Mouse (Mus musculus): ENCODE results near the gene Alg2. TPM values are rescaled to one million over a fixed set of nuclear protein-coding genes. Genes with fewer than 3 reads are reported as not detected.

Alg2 gene
- polyA plus RNA-seq, 1 experiment from 2014 or later, result 205 TPM

DNA sequence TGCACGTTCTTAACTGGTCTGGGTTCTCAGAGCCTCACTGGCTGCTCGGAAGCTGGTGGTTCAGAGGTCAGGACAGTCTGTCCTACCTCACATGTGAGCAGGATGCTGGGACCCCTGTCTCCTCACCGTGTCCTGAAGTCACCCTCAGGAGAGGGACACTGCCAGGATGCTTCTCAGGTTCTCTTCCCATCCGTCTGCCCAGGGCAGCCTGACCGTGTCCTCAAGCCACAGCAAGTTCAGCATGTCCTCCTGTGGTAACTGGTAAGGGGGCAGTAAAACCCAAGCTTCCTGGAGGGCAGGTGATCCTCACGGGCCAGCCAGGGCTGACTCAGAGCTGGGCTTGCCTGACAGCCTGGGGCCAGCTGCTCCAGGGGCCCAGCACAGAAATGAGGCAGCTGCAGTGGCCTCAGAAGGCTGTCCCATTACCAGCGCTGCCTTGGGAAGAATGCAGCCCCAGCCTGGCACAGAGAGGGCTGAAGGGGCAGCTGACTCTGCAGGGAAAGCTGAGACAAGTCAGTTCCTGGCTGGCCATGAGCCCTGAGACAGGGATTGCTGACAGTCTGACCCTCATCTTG, 23.8 kb upstream of the Alg2 start:
- H3K27me3 ChIP-seq (replicated peaks; ENCODE audit: control insufficient read depth, insufficient read depth, low read length), result no peaks in the 10 kb centered on the region
- H3K9me3 ChIP-seq (replicated peaks; ENCODE audit: control insufficient read depth, low read length), result no peaks in the 10 kb centered on the region
- DNase-seq (ENCODE audit: low spot score) (no peak), ATAC-seq (no peak)
- no peak overlapping the region for H3K27ac ChIP-seq (ENCODE audit: low read depth, low read length)
- no peak overlapping the region for H3K4me3 ChIP-seq (ENCODE audit: low read depth, low read length)
- WGBS, result 70% methylated on average over 7 of the region's 7 CpGs
- H3K4me1 ChIP-seq (ENCODE audit: control insufficient read depth, insufficient read depth, low read length), result no peaks in the 10 kb centered on the region
- H3K9ac ChIP-seq (ENCODE audit: low read length), result no peak overlapping the region
- no peak overlapping the region for H3K4me2 ChIP-seq (ENCODE audit: low read length)
- H3K36me3 ChIP-seq (ENCODE audit: control insufficient read depth, insufficient read depth, low read length), result no peaks in the 10 kb centered on the region

DNA sequence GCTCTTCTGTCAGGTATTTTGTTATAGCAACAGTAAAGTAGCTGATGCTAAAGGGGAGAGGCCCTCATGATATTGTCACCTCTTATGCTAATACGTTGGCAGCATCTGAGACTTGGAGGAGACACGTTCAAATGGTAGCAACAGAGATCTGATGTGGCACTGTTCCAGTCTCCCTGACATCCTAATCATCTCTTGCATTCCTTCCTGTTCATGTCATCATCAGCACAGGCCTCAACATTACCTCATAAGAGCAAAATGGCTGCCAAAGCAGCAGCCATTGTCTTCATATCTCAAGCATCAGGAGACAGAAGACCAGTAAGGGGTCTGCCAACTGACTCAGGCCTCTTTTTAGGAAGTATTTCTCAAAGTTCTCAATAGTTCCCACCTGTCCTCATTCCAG, 20.6 kb upstream of the Alg2 start:
- H3K4me1 ChIP-seq (ENCODE audit: control insufficient read depth, insufficient read depth, low read length), result no peaks in the 10 kb centered on the region
- no peak for DNase-seq (ENCODE audit: low spot score)
- no peak overlapping the region for H3K27ac ChIP-seq (ENCODE audit: low read depth, low read length)
- no peak overlapping the region for H3K9ac ChIP-seq (ENCODE audit: low read length)
- WGBS, result 76% methylated on average over 2 of the region's 2 CpGs
- no peak overlapping the region for H3K4me2 ChIP-seq (ENCODE audit: low read length)
- no peak overlapping the region for H3K4me3 ChIP-seq (ENCODE audit: low read depth, low read length)
- ATAC-seq, result no peak
- no peaks in the 10 kb centered on the region for H3K9me3 ChIP-seq (replicated peaks; ENCODE audit: control insufficient read depth, low read length)
- no peaks in the 10 kb centered on the region for H3K27me3 ChIP-seq (replicated peaks; ENCODE audit: control insufficient read depth, insufficient read depth, low read length)
- no peaks in the 10 kb centered on the region for H3K36me3 ChIP-seq (ENCODE audit: control insufficient read depth, insufficient read depth, low read length)

DNA sequence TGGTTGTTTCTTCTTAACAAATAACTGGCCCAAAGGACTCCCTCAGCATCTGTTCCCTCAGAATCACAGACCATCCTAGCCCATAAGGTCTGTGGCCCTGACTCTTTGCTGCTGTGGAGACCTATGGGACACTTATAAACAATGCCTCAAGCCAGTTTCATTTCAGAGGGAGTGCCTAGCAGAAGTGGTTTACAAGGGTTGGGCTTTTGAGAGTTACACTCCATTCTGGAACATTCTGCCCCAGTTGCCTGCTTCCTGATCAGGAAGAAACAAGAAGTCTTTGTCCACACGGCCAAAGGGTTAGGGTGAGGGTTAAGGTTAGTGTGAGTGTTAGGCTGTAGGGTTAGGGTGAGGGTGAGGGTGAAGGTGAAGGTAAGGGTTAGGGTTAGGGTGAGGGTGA, 20.0 kb upstream of the Alg2 start:
- Histone ChIP-seq H3K4me2 (ENCODE audit: low read length) (no peak overlapping the region), H3K4me3 (ENCODE audit: low read depth, low read length) (no peak overlapping the region), H3K9ac (ENCODE audit: low read length) (no peak overlapping the region), H3K36me3 (ENCODE audit: control insufficient read depth, insufficient read depth, low read length) (no peaks in the 10 kb centered on the region), H3K9me3 (replicated peaks; ENCODE audit: control insufficient read depth, low read length) (no peaks in the 10 kb centered on the region), H3K27ac (ENCODE audit: low read depth, low read length) (no peak overlapping the region), H3K4me1 (ENCODE audit: control insufficient read depth, insufficient read depth, low read length) (no peaks in the 10 kb centered on the region), H3K27me3 (replicated peaks; ENCODE audit: control insufficient read depth, insufficient read depth, low read length) (no peaks in the 10 kb centered on the region)
- no peak for DNase-seq (ENCODE audit: low spot score)
- ATAC-seq, result no peak
- 92% methylated on average over 1 of the region's 1 CpGs for WGBS

DNA sequence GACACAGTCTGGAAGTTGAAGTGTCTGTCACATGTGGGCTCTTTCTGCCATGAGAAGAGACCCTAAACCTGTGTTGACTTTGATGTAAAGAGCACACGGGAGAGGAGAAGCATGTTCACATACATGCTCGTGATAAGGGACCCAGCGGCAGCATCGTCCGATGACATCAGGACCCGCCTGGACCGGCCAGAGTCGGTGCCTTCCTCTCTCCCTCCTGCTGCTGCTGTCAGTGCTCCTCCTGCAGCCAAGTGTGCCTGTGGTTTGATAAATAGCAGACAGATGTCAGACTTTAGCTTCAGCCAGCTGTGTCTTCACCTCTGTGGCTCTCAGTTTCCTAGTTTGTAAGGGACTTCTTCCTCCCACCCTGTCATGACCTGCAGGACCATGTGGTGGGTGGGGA, 19.3 kb upstream of the Alg2 start:
- no peak overlapping the region for H3K27ac ChIP-seq (ENCODE audit: low read depth, low read length)

DNA sequence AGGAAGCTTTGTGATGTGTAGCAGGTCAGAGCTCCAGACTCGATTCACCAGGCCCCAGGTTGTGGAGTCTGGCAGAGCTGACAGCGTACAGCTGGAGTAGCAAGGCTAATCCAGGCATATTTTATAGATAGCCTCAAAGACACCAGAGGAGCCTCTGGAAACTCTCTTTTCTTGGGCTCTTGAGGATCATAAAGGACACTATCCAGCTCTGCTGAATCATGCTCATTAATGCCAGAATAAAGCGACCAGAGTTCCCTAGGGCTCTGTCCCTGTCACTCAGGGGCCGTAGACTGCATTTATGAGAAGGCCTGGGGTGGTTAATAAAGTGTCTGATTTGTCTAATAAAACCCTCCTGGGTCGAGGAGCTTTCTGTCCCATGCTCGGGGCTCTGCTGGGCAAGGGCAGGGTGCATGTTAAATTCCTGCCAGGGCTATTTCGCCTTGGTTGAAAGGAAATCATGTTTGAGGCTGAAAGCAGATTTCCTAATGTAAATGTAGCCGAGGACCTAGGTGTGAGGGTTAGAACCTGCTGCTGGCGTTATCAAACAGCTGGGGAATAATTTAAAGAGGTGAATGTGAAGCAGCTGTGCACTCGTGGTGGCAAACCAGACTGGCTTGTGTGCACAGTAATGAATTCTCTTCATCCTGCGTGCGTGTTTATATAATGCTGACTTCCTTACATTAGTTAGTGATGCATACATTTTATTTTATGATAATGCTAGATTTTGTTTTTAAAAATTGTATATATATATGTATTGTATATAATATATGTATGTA, 18.4 kb upstream of the Alg2 start:
- 56% methylated on average over 12 of the region's 12 CpGs for WGBS
- Histone ChIP-seq H3K9ac (ENCODE audit: low read length) (no peak overlapping the region), H3K9me3 (replicated peaks; ENCODE audit: control insufficient read depth, low read length) (no peaks in the 10 kb centered on the region), H3K4me3 (ENCODE audit: low read depth, low read length) (no peak overlapping the region), H3K36me3 (ENCODE audit: control insufficient read depth, insufficient read depth, low read length) (no peaks in the 10 kb centered on the region), H3K4me2 (ENCODE audit: low read length) (no peak overlapping the region), H3K4me1 (ENCODE audit: control insufficient read depth, insufficient read depth, low read length) (no peaks in the 10 kb centered on the region), H3K27ac (ENCODE audit: low read depth, low read length) (peak overlapping the region; percentile 33), H3K27me3 (replicated peaks; ENCODE audit: control insufficient read depth, insufficient read depth, low read length) (no peaks in the 10 kb centered on the region)
- ATAC-seq (peak; percentile 54; the same call in 1 of the 2 replicates), DNase-seq (ENCODE audit: low spot score) (peak; percentile 32)

More for the DNA sequence above, 19.3 kb upstream of the Alg2 start:
- Histone ChIP-seq H3K27me3 (replicated peaks; ENCODE audit: control insufficient read depth, insufficient read depth, low read length) (no peaks in the 10 kb centered on the region), H3K4me3 (ENCODE audit: low read depth, low read length) (no peak overlapping the region), H3K9me3 (replicated peaks; ENCODE audit: control insufficient read depth, low read length) (no peaks in the 10 kb centered on the region), H3K4me1 (ENCODE audit: control insufficient read depth, insufficient read depth, low read length) (no peaks in the 10 kb centered on the region), H3K9ac (ENCODE audit: low read length) (no peak overlapping the region), H3K36me3 (ENCODE audit: control insufficient read depth, insufficient read depth, low read length) (no peaks in the 10 kb centered on the region), H3K4me2 (ENCODE audit: low read length) (no peak overlapping the region)
- WGBS, result 89% methylated on average over 8 of the region's 8 CpGs
- DNase-seq (ENCODE audit: low spot score), result no peak
- ATAC-seq, result no peak

DNA sequence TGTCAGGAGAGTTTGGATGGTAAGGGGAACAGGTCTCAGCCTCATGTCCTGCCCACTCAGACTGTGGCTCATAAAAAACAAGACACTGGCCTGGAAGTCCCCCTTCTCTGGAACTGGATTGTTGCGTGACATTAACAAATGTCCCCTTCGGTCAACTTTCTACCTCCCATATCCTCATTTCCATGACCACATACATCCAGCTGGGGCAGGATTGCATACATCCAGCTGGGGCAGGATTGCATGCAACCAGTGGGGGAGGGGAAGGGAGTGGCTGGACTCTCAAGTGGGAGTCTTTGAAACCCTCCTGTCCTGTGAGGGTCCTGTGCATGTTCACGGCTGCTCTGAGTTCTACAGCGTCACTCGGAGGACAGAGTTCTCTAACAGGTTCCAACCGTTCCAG, 17.1 kb upstream of the Alg2 start:
- 88% methylated on average over 6 of the region's 6 CpGs for WGBS
- ATAC-seq, result no peak
- Histone ChIP-seq H3K9me3 (replicated peaks; ENCODE audit: control insufficient read depth, low read length) (no peaks in the 10 kb centered on the region), H3K36me3 (ENCODE audit: control insufficient read depth, insufficient read depth, low read length) (no peaks in the 10 kb centered on the region), H3K27ac (ENCODE audit: low read depth, low read length) (no peak overlapping the region), H3K4me1 (ENCODE audit: control insufficient read depth, insufficient read depth, low read length) (no peaks in the 10 kb centered on the region), H3K9ac (ENCODE audit: low read length) (no peak overlapping the region), H3K4me3 (ENCODE audit: low read depth, low read length) (no peak overlapping the region), H3K4me2 (ENCODE audit: low read length) (no peak overlapping the region), H3K27me3 (replicated peaks; ENCODE audit: control insufficient read depth, insufficient read depth, low read length) (no peaks in the 10 kb centered on the region)
- DNase-seq (ENCODE audit: low spot score), result no peak

DNA sequence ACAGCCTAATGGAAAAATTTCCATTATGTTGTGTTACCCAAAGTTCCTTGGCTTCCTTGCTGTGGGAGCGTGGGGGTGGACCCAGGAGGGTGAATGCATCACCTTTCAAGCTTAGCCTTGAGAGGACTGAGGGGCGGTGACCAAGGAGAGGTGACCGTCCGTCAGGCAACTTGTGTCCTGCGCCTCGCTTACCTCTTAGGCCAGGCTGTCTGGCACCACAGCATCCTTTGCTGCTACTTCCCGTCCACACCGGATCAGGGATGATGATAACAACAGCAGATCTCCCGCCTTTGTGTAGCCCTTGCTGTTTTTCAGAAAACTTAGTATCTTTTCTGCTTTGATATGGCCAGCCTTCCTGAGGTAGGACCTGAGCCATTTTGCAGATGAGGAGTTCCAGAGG, 6.4 kb upstream of the Alg2 start:
- peaks cover 73% of the 10 kb centered on the region for H3K36me3 ChIP-seq (ENCODE audit: control insufficient read depth, insufficient read depth, low read length)
- no peak for ATAC-seq
- no peaks in the 10 kb centered on the region for H3K27me3 ChIP-seq (replicated peaks; ENCODE audit: control insufficient read depth, insufficient read depth, low read length)
- no peak overlapping the region for H3K9ac ChIP-seq (ENCODE audit: low read length)
- 95% methylated on average over 9 of the region's 9 CpGs for WGBS
- no peak overlapping the region for H3K4me3 ChIP-seq (ENCODE audit: low read depth, low read length)
- H3K27ac ChIP-seq (ENCODE audit: low read depth, low read length), result no peak overlapping the region
- no peak overlapping the region for H3K4me2 ChIP-seq (ENCODE audit: low read length)
- H3K9me3 ChIP-seq (replicated peaks; ENCODE audit: control insufficient read depth, low read length), result no peaks in the 10 kb centered on the region
- DNase-seq (ENCODE audit: low spot score), result no peak
- peaks cover under 1% of the 10 kb centered on the region; the same call in 1 of the 2 replicates for H3K4me1 ChIP-seq (ENCODE audit: control insufficient read depth, insufficient read depth, low read length)

DNA sequence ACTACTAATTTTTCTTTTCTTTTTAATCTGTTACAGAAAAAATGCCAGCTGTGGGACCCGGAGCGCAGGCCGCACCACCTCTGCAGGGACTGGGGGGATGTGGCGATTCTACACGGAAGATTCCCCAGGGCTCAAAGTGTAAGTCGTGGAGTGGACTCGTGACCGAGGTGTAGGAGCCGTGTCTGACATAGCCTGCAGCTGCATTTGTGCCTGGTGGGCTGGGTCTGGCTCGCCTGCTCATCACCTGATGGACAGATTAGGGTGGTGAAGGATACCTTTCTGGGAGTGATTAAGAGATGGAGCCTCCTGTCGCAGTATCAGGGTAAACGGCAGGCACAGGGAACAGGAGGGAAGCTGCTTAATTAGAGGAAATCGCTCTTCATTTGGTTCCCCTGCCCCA, 6.0 kb upstream of the Alg2 start:
- Histone ChIP-seq H3K27ac (ENCODE audit: low read depth, low read length) (no peak overlapping the region), H3K36me3 (ENCODE audit: control insufficient read depth, insufficient read depth, low read length) (peaks cover 73% of the 10 kb centered on the region), H3K4me1 (ENCODE audit: control insufficient read depth, insufficient read depth, low read length) (peaks cover 6% of the 10 kb centered on the region), H3K4me3 (ENCODE audit: low read depth, low read length) (no peak overlapping the region), H3K4me2 (ENCODE audit: low read length) (no peak overlapping the region), H3K9ac (ENCODE audit: low read length) (no peak overlapping the region), H3K27me3 (replicated peaks; ENCODE audit: control insufficient read depth, insufficient read depth, low read length) (no peaks in the 10 kb centered on the region), H3K9me3 (replicated peaks; ENCODE audit: control insufficient read depth, low read length) (no peaks in the 10 kb centered on the region)
- ATAC-seq (no peak), DNase-seq (ENCODE audit: low spot score) (no peak)
- WGBS, result 95% methylated on average over 13 of the region's 13 CpGs

DNA sequence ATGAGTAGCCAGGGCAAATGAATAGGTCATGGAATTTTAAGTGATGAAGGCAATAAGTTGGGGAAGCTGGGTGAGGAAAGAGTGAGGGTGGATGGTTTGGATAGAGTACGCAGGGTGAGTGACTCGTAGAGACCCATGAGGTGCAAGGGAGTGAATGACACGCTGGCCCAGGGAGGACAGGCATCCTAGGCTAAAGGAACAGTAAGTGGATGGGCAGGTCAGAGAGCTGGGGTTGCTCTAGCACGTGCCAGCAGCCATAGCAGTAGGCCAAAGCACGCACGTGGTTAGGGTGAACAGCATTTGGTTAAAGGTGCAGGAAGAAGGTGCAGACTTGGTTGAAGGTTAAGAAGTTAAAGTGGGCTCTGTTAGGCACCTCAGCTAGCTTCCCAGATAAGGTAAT, 3.4 kb upstream of the Alg2 start:
- Histone ChIP-seq H3K27me3 (replicated peaks; ENCODE audit: control insufficient read depth, insufficient read depth, low read length) (no peaks in the 10 kb centered on the region), H3K9me3 (replicated peaks; ENCODE audit: control insufficient read depth, low read length) (no peaks in the 10 kb centered on the region), H3K4me1 (ENCODE audit: control insufficient read depth, insufficient read depth, low read length) (peaks cover 14% of the 10 kb centered on the region), H3K4me3 (ENCODE audit: low read depth, low read length) (no peak overlapping the region), H3K36me3 (ENCODE audit: control insufficient read depth, insufficient read depth, low read length) (peaks cover 59% of the 10 kb centered on the region), H3K9ac (ENCODE audit: low read length) (no peak overlapping the region), H3K4me2 (ENCODE audit: low read length) (no peak overlapping the region), H3K27ac (ENCODE audit: low read depth, low read length) (no peak overlapping the region)
- ATAC-seq (no peak), DNase-seq (ENCODE audit: low spot score) (no peak)
- WGBS, result 95% methylated on average over 6 of the region's 6 CpGs
